Mouse (Mus musculus): ENCODE results near the gene Gm6034. TPM values are rescaled to one million over a fixed set of nuclear protein-coding genes. Genes with fewer than 3 reads are reported as not detected.
A peak's percentile ranks its signal among the peaks of the same experiment; 100 is the strongest.
"Not testable (repeated sequence)": the region's sequence is repeated elsewhere in the genome, so short reads cannot be mapped to it uniquely, and the experiment has no call there.

The Gm6034 gene
- total RNA-seq (2014; rRNA removed): not detected in 2 replicates
- not detected in 2 replicates for polyA plus RNA-seq (2015; fragmentation: Nextera tagmentation; extraction: Ambion mirVana)

- ATAC-seq (peak; percentile 96), DNase-seq (ENCODE audit: low spot score) (peak; percentile 94)
- not testable (repeated sequence) for H3K36me3 ChIP-seq (ENCODE audit: insufficient read depth, low read length); H3K27ac ChIP-seq; H3K9me3 ChIP-seq (ENCODE audit: low read length); H3K4me1 ChIP-seq (ENCODE audit: insufficient read depth, low read length); H3K27me3 ChIP-seq (ENCODE audit: insufficient read depth, low read length)
- H3K9ac ChIP-seq (replicated peaks; ENCODE audit: low read length): 0 out of 2 replicates have a peak within 1 kb of the TSS, but pooled peaks have one; percentile 9
- peak within 1 kb of the TSS; percentile 61 for H3K4me2 ChIP-seq (ENCODE audit: low read depth, low read length)
- peak within 1 kb of the TSS; percentile 36 for H3K4me3 ChIP-seq (ENCODE audit: low read length)
- WGBS: 2% methylated on average over 12 of the region's 12 CpGs
Observed at GRCm38 (mm10) chr17:36042610-36043169, at the start of gene Gm6034, which contains the start of gene H2-T22. TSS of gene Gm6034 (plus strand) at chr17:36042961. TSS of gene H2-T22 (minus strand) at chr17:36042747.

GRCm38 (mm10) chr17:35993675-35994074 is 49.1 kb upstream of the Gm6034 start:
- Histone ChIP-seq H3K27ac (peak overlapping the region; percentile 77; the same call in 1 of the 2 replicates), H3K4me3 (ENCODE audit: low read length) (peak overlapping the region; percentile 57), H3K4me2 (ENCODE audit: low read depth, low read length) (peak overlapping the region; percentile 66), H3K27me3 (ENCODE audit: insufficient read depth, low read length) (no peaks in the 10 kb centered on the region), H3K4me1 (ENCODE audit: insufficient read depth, low read length) (no peaks in the 10 kb centered on the region), H3K9ac (replicated peaks; ENCODE audit: low read length) (no peak overlapping the region; the same call in 1 of the 2 replicates), H3K9me3 (ENCODE audit: low read length) (no peaks in the 10 kb centered on the region), H3K36me3 (ENCODE audit: insufficient read depth, low read length) (peaks cover 7% of the 10 kb centered on the region)
- peak; percentile 99 for TF ChIP-seq CTCF (IDR thresholded peaks at IDR 0.05; ENCODE audit: low read depth)
- ATAC-seq (peak; percentile 77), DNase-seq (ENCODE audit: low spot score) (peak; percentile 93)
- WGBS: 7% methylated on average over 17 of the region's 17 CpGs

GRCm38 (mm10) chr17:35994175-35994878 is 48.4 kb upstream of the Gm6034 start:
- WGBS: 3% methylated on average over 31 of the region's 31 CpGs
- H3K9ac ChIP-seq (replicated peaks; ENCODE audit: low read length): peak overlapping the region; percentile 65
- H3K4me3 ChIP-seq (ENCODE audit: low read length): peak overlapping the region; percentile 57
- no peaks in the 10 kb centered on the region for H3K9me3 ChIP-seq (ENCODE audit: low read length)
- no peaks in the 10 kb centered on the region for H3K27me3 ChIP-seq (ENCODE audit: insufficient read depth, low read length)
- TF ChIP-seq CTCF (IDR thresholded peaks at IDR 0.05; ENCODE audit: low read depth): no peak
- peak overlapping the region; percentile 66 for H3K4me2 ChIP-seq (ENCODE audit: low read depth, low read length)
- peak; percentile 65 for ATAC-seq
- peak; percentile 94 for DNase-seq (ENCODE audit: low spot score)
- H3K4me1 ChIP-seq (ENCODE audit: insufficient read depth, low read length): no peaks in the 10 kb centered on the region
- H3K36me3 ChIP-seq (ENCODE audit: insufficient read depth, low read length): 0 out of 2 replicates have a peak, but pooled peaks cover under 1% of the 10 kb centered on the region
- peak overlapping the region; percentile 77 for H3K27ac ChIP-seq

GRCm38 (mm10) chr17:35994879-35995240 is 47.9 kb upstream of the Gm6034 start:
- Histone ChIP-seq H3K4me2 (ENCODE audit: low read depth, low read length) (peak overlapping the region; percentile 66), H3K9me3 (ENCODE audit: low read length) (no peaks in the 10 kb centered on the region), H3K4me1 (ENCODE audit: insufficient read depth, low read length) (no peaks in the 10 kb centered on the region), H3K9ac (replicated peaks; ENCODE audit: low read length) (peak overlapping the region; percentile 65), H3K27me3 (ENCODE audit: insufficient read depth, low read length) (no peaks in the 10 kb centered on the region), H3K4me3 (ENCODE audit: low read length) (peak overlapping the region; percentile 57), H3K36me3 (ENCODE audit: insufficient read depth, low read length) (no peaks in the 10 kb centered on the region), H3K27ac (peak overlapping the region; percentile 77)
- WGBS: 3% methylated on average over 14 of the region's 14 CpGs
- TF ChIP-seq CTCF (IDR thresholded peaks at IDR 0.05; ENCODE audit: low read depth): no peak
- peak; percentile 23 for DNase-seq (ENCODE audit: low spot score)
- no peak for ATAC-seq

GRCm38 (mm10) chr17:35996949-35997348 is 45.8 kb upstream of the Gm6034 start:
- ATAC-seq (peak; percentile 68), DNase-seq (ENCODE audit: low spot score) (peak; percentile 96)
- WGBS: 2% methylated on average over 11 of the region's 11 CpGs
- Histone ChIP-seq H3K4me2 (ENCODE audit: low read depth, low read length) (no peak overlapping the region), H3K9me3 (ENCODE audit: low read length) (no peaks in the 10 kb centered on the region), H3K9ac (replicated peaks; ENCODE audit: low read length) (no peak overlapping the region), H3K4me3 (ENCODE audit: low read length) (no peak overlapping the region), H3K27ac (no peak overlapping the region), H3K36me3 (ENCODE audit: insufficient read depth, low read length) (no peaks in the 10 kb centered on the region), H3K4me1 (ENCODE audit: insufficient read depth, low read length) (no peaks in the 10 kb centered on the region), H3K27me3 (ENCODE audit: insufficient read depth, low read length) (no peaks in the 10 kb centered on the region)
- TF ChIP-seq CTCF (IDR thresholded peaks at IDR 0.05; ENCODE audit: low read depth): peak; percentile 100

GRCm38 (mm10) chr17:35997713-35998510 is 44.8 kb upstream of the Gm6034 start:
- Histone ChIP-seq H3K9ac (replicated peaks; ENCODE audit: low read length) (no peak overlapping the region), H3K4me2 (ENCODE audit: low read depth, low read length) (no peak overlapping the region), H3K36me3 (ENCODE audit: insufficient read depth, low read length) (no peaks in the 10 kb centered on the region), H3K27ac (no peak overlapping the region), H3K27me3 (ENCODE audit: insufficient read depth, low read length) (no peaks in the 10 kb centered on the region), H3K4me1 (ENCODE audit: insufficient read depth, low read length) (no peaks in the 10 kb centered on the region), H3K4me3 (ENCODE audit: low read length) (no peak overlapping the region), H3K9me3 (ENCODE audit: low read length) (no peaks in the 10 kb centered on the region)
- TF ChIP-seq CTCF (IDR thresholded peaks at IDR 0.05; ENCODE audit: low read depth): no peak
- ATAC-seq (no peak), DNase-seq (ENCODE audit: low spot score) (no peak)
- 52% methylated on average over 12 of the region's 12 CpGs for WGBS

Measured in hindbrain, postnatal 0 days (tissue).